Mouse (Mus musculus) neural tube, embryonic 14.5 days (tissue): Measurements from ENCODE around the gene Micall1. TPM values are rescaled to one million over a fixed set of nuclear protein-coding genes. Genes with fewer than 3 reads are reported as not detected.

Experiments used
- ATAC-seq: fragments of 200-750 bp; cut with Nextera tagmentation; 2 replicates; pipeline ENCODE4 v1.8.0; 2017; ENCODE audit warnings: low read depth, mild to moderate bottlenecking, moderate TSS enrichment, moderate library complexity
- H3K27ac ChIP-seq: fragments of 300-500 bp; sonication (generic); 2 replicates; pipeline ENCODE4 v1.5.1; 2014; ENCODE audit warnings: low read depth, mild to moderate bottlenecking, control low read depth, low read length, moderate library complexity, mixed read lengths
- H3K27me3 ChIP-seq: fragments of 300-500 bp; sonication (generic); 2 replicates; pipeline ENCODE4 v1.6.1; 2014; ENCODE audit warnings: low read length; ENCODE audit not compliant: control insufficient read depth, insufficient read depth
- H3K36me3 ChIP-seq: fragments of 300-500 bp; sonication (generic); 2 replicates; pipeline ENCODE4 v1.6.1; 2014; ENCODE audit warnings: low read length, mixed read lengths; ENCODE audit not compliant: control insufficient read depth, insufficient read depth
- H3K4me1 ChIP-seq: fragments of 300-500 bp; sonication (generic); 2 replicates; pipeline ENCODE4 v1.6.1; 2014; ENCODE audit warnings: low read length; ENCODE audit not compliant: control insufficient read depth, insufficient read depth
- H3K4me2 ChIP-seq: fragments of 300-500 bp; sonication (generic); 2 replicates; pipeline ENCODE4 v1.6.1; 2014; ENCODE audit warnings: mild to moderate bottlenecking, low read depth, low read length, control low read depth
- H3K4me3 ChIP-seq: fragments of 300-500 bp; sonication (generic); 2 replicates; pipeline ENCODE4 v1.5.1; 2014; ENCODE audit warnings: low read depth, low read length, control low read depth, mixed read lengths
- H3K9ac ChIP-seq: fragments of 300-500 bp; sonication (generic); replicated peaks from 2 replicates; pipeline ENCODE4 v1.6.1; 2014; ENCODE audit warnings: low read depth, mild to moderate bottlenecking, control low read depth, low read length, mixed read lengths
- H3K9me3 ChIP-seq: fragments of 300-500 bp; sonication (generic); 2 replicates; pipeline ENCODE4 v1.6.1; 2016; ENCODE audit warnings: low read length; ENCODE audit not compliant: control insufficient read depth
- WGBS: fragments of 180-500 bp; shearing (Covaris S2); extraction: QIAGEN DNeasy Blood & Tissue Kit; methylation state at CpG from one replicate; pipeline ENCODE4 v1.1.7; 2014; 5-methylcytosine and 5-hydroxymethylcytosine counted together
- polyA plus RNA-seq: library from polyadenylated mRNA; unstranded; fragments of >200 nt; fragmentation: Nextera tagmentation; extraction: Ambion mirVana; gene quantifications from 2 replicates; pipeline ENCODE4 v1.2.1, GENCODE M21; 2014

Gene Micall1
- polyA plus RNA-seq, 1 experiment from 2014 or later = 12.6 TPM

DNA sequence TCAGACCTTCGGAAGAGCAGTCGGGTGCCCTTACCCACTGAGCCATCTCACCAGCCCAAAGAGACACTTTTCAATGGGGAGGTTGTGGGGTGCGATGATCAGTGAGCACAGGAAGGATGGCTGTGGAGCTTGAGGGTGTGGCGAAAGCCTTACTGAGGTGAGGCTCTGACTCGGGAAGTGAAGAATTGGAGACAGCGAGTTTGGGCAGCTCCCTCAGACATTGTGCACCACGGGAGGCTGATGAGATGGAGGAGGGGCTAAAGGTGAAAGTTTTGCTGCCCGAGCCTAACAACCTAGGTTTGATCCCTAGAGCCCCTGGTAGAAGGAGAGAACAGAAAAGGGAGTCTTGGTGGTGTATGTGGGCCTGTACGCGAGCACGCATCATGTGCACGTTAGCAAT is 34.6 kb downstream of the Micall1 start:
- WGBS = 88% methylated on average over 12 of the region's 12 CpGs
- Histone ChIP-seq H3K4me1 (peaks cover 9% of the 10 kb centered on the region), H3K27me3 (no peaks in the 10 kb centered on the region), H3K4me3 (no peak overlapping the region), H3K9ac (no peak overlapping the region), H3K27ac (no peak overlapping the region), H3K36me3 (peaks cover 16% of the 10 kb centered on the region), H3K9me3 (no peaks in the 10 kb centered on the region), H3K4me2 (no peak overlapping the region)
- no peak for ATAC-seq

- no peak overlapping the region for H3K27ac ChIP-seq
- H3K9me3 ChIP-seq = no peaks in the 10 kb centered on the region
- H3K27me3 ChIP-seq = no peaks in the 10 kb centered on the region
- H3K9ac ChIP-seq = no peak overlapping the region
- peaks cover 9% of the 10 kb centered on the region for H3K4me1 ChIP-seq
- 86% methylated on average over 8 of the region's 8 CpGs for WGBS
- ATAC-seq = no peak
- peaks cover 16% of the 10 kb centered on the region for H3K36me3 ChIP-seq
- H3K4me3 ChIP-seq = no peak overlapping the region
- no peak overlapping the region for H3K4me2 ChIP-seq
These were observed 35.3 kb downstream of the Micall1 start for GRCm38 (mm10) chr15:79144021-79144420.

DNA sequence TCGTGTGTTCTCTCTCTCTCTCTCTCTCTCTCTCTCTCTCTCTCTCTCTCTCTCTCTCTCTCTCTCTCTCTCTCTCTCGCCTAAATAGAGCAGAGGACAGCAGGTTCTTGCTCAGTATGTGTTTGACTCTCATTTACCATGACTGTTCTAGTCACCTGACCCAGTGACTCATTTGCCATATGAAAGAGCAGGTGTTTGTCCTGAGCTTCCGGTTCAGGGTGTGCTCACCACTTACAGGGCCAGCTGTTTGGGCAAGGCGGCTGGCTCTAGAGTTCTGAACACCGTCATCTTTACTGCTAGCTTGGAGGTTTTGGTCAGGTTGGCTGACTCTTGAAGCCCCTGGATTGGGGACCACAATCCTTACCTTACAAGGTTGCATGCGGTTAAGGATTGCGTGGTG is 36.8 kb downstream of the Micall1 start:
- no peak overlapping the region for H3K27ac ChIP-seq
- WGBS = 95% methylated on average over 7 of the region's 7 CpGs
- H3K36me3 ChIP-seq = peaks cover 25% of the 10 kb centered on the region
- H3K4me1 ChIP-seq = peaks cover 7% of the 10 kb centered on the region
- no peak for ATAC-seq
- H3K4me2 ChIP-seq = no peak overlapping the region
- no peaks in the 10 kb centered on the region for H3K9me3 ChIP-seq
- H3K27me3 ChIP-seq = no peaks in the 10 kb centered on the region
- H3K4me3 ChIP-seq = no peak overlapping the region
- H3K9ac ChIP-seq = no peak overlapping the region

DNA sequence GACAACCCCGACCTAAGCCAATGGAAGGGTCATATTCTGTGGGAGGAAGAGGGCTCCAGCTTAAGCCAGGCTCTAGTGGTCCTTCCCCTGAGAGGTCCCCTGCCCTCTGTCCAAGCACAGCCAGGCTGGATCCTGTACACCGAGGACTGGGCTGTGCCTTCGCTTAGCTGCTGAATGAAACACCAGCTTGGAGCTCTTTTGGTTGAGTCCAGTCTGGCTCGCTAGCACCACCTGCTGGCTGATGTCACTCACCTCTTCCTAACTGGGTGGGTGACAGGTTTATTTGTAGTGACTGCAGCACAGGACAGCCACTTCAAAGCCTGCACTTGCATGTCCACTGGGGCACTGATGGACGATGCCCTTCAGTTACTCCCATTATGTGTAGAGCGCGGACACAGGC is 39.8 kb downstream of the Micall1 start:
- Histone ChIP-seq H3K9me3 (no peaks in the 10 kb centered on the region), H3K27ac (no peak overlapping the region), H3K4me1 (peaks cover 9% of the 10 kb centered on the region; the same call in 1 of the 2 replicates), H3K27me3 (no peaks in the 10 kb centered on the region), H3K4me3 (no peak overlapping the region), H3K4me2 (no peak overlapping the region), H3K36me3 (peaks cover 37% of the 10 kb centered on the region), H3K9ac (no peak overlapping the region)
- ATAC-seq = peak; percentile 10; the same call in 1 of the 2 replicates
- 49% methylated on average over 7 of the region's 7 CpGs for WGBS

DNA sequence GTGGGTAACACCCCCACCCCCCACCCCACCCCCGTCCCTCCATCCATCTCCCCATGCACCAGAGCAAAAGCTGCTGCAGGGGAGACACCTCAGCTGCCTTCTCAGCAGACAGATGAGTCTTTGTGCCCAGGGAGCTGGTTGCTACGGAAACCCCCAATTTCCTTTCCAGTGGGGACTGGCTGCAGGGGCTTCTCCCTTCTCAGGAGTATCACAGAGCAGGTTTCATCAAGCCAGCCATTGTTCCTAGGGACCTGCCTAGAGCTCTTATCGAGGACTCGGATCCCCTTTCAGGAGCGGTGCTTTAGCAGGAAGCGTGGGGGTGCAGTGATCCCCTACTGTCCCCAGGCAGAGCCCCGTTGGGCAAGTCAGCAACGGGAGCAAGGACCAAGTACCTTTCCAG is 43.2 kb downstream of the Micall1 start:
- Histone ChIP-seq H3K4me3 (no peak overlapping the region), H3K27me3 (no peaks in the 10 kb centered on the region), H3K36me3 (peaks cover 32% of the 10 kb centered on the region), H3K4me1 (peaks cover 9% of the 10 kb centered on the region; the same call in 1 of the 2 replicates), H3K4me2 (no peak overlapping the region; the same call in 1 of the 2 replicates), H3K9me3 (no peaks in the 10 kb centered on the region), H3K9ac (peak overlapping the region; percentile 16; the same call in 1 of the 2 replicates), H3K27ac (peak overlapping the region; percentile 79)
- 37% methylated on average over 8 of the region's 8 CpGs for WGBS
- peak; percentile 32; the same call in 1 of the 2 replicates for ATAC-seq

DNA sequence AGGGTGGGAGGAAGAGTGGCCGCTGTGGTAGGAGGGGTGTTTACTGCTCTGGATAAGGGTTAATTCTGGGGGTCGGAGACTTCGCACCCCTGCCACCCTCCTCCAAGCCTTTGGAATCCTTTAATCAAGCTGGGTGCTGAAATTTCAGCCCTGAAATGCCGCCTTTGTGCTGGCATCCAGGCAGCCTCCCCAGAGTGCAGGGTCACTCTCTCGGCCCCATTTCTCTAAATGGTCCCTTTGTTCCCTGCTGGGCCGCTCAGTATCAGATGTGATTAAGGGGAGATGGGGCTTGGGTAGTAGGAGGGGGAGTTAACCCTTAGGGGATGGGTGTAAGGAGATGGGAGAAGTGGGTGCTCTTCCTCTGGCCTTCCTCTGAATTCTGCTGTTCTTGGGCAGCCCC is 44.0 kb downstream of the Micall1 start:
- Histone ChIP-seq H3K27ac (peak overlapping the region; percentile 79), H3K36me3 (peaks cover 24% of the 10 kb centered on the region), H3K27me3 (no peaks in the 10 kb centered on the region), H3K4me2 (no peak overlapping the region), H3K4me3 (no peak overlapping the region), H3K9me3 (no peaks in the 10 kb centered on the region), H3K9ac (no peak overlapping the region), H3K4me1 (peaks cover 9% of the 10 kb centered on the region; the same call in 1 of the 2 replicates)
- ATAC-seq = no peak
- 44% methylated on average over 6 of the region's 6 CpGs for WGBS

- Histone ChIP-seq H3K4me3 (no peak overlapping the region), H3K9me3 (no peaks in the 10 kb centered on the region), H3K27ac (no peak overlapping the region), H3K9ac (no peak overlapping the region), H3K4me2 (no peak overlapping the region), H3K36me3 (peaks cover 13% of the 10 kb centered on the region), H3K27me3 (no peaks in the 10 kb centered on the region), H3K4me1 (peaks cover 9% of the 10 kb centered on the region; the same call in 1 of the 2 replicates)
- no peak for ATAC-seq
- WGBS = 23% methylated on average over 3 of the region's 3 CpGs
These were observed 46.9 kb downstream of the Micall1 start for GRCm38 (mm10) chr15:79155572-79155971.

DNA sequence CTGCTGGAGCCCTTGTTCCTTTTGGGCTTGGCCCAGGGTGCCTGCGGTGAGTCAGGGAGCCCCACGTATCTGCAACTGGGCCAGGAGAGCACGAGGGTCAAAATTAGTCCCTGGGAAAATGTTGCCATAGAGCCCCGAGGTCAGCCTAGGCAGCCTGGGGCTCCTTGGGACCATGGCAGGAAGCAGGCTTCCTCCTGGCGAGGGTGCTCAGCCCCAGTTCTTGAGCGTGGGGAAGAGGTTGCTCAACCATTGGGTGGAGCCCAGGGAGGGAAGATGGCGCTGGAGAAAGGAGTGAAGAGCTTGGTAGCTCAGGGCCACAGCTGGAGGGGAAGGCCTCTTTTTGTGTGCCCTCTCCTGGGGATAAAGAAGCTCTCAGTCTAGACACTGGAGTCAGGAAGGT is 53.6 kb downstream of the Micall1 start:
- WGBS = 70% methylated on average over 7 of the region's 7 CpGs
- H3K36me3 ChIP-seq = no peaks in the 10 kb centered on the region
- H3K27me3 ChIP-seq = peaks cover 31% of the 10 kb centered on the region
- H3K9ac ChIP-seq = 0 out of 2 replicates have a peak overlapping the region, but pooled peaks have one; percentile 28
- H3K4me1 ChIP-seq = no peaks in the 10 kb centered on the region
- ATAC-seq = no peak
- H3K4me2 ChIP-seq = peak overlapping the region; percentile 11
- H3K9me3 ChIP-seq = no peaks in the 10 kb centered on the region
- no peak overlapping the region for H3K27ac ChIP-seq
- peak overlapping the region; percentile 24 for H3K4me3 ChIP-seq

GRCm38 (mm10) chr15:79162822-79163221 is 54.1 kb downstream of the Micall1 start:
- H3K4me3 ChIP-seq = peak overlapping the region; percentile 24
- H3K9me3 ChIP-seq = no peaks in the 10 kb centered on the region
- H3K27ac ChIP-seq = no peak overlapping the region
- H3K9ac ChIP-seq = peak overlapping the region; percentile 32; the same call in 1 of the 2 replicates
- ATAC-seq = no peak
- H3K36me3 ChIP-seq = no peaks in the 10 kb centered on the region
- H3K4me1 ChIP-seq = no peaks in the 10 kb centered on the region
- H3K27me3 ChIP-seq = peaks cover 31% of the 10 kb centered on the region
- 40% methylated on average over 14 of the region's 14 CpGs for WGBS
- H3K4me2 ChIP-seq = no peak overlapping the region
